Mouse (Mus musculus): ENCODE data around the gene Cd81.

The Cd81 gene

DNA sequence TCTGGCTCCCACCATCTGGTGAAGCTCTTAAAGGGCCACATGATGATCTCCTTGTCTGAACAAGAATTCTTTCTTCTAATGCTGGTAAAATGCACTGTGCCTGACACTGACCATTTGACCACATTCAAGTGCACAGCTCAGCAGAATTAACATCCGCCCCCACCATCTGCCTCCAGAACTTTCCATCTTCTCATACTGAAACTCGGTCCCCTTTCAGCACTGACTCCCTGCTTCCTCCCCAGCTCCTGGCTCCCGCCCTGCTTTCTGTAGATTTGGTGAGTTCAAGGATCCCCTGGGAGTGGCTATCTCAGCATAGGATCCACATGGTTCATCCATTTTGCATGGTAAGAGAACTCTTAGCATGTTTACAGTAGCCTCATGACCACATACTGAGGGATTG, 31.8 kb upstream of the Cd81 start:
- no peak for DNase-seq (ENCODE audit: low read depth)

DNA sequence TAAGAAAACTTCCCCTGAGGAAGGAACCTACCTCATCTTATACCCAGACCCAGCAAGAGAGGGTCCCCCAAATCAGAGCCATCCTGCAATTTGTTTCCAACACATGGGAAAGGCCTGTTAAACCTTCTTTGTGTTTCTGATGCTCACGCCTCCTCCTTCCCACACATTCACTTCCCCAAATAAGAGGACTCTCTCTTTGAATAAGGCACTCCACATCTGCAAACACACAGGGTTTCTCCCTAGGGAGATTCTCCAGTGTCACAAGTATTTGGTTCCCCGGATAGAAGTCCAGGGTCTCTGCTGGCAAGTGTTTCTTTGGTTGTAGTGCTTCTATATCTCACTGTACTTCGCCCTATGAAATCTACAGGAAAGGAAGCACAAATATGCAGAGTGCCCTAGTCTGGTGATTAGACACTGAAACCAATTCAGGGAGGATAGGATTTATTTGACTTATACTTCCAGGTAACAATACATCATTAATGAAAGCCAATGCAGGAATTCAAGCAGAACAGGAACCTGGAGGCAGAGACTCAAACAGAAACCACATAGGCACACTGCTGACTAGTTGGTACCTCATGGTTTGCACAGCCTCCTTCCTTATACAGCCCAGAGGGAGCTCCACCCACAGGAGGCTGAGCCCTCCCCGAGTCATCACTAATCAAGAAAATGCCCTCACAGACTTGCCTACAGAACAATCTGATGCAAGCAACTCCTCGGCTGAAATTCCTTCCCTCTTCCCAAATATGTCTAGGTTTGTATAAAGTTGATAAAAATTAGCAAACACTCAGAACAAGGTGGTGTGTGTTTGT, 31.0 kb upstream of the Cd81 start:
- no peak for DNase-seq (ENCODE audit: low read depth)

DNA sequence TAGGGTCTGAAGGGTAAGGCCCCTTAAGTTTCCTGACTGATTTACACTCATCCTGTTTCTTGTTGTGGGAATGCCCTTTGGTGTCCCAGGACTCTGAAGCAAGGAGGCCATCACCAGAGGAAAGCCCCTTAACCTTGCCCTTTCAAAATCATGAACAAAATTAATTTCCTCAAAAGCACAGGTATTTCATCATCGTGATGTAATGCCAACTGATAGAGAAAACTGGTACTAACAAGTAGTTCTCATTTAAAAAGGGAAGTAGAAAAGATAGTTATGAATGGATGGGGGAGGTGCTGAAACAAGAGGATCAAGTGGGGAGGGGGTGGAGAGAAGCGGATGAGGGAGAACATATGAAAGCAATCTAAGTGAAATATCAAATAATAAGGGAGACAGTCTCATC, 29.0 kb upstream of the Cd81 start:
- no peak for DNase-seq (ENCODE audit: low read depth)

DNA sequence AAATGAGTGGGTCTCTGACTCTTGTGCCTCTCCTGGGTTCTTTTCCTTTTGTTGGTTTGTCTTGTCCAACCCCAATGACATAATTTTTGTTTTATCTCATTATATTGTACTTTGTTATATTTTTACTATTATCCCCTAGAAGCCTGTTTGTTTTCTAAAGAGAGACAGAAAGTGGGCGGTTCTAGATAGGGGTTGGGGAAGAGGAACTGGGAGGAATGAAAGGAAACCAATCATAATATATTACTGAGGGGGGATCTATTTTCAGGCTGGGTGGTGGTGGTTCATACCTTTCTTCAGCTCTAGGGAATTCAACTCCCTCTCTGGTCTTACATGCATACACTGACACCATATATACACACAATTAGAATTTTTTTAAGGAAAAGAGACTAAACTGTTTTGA, 28.2 kb upstream of the Cd81 start:
- no peak for DNase-seq (ENCODE audit: low read depth)

DNA sequence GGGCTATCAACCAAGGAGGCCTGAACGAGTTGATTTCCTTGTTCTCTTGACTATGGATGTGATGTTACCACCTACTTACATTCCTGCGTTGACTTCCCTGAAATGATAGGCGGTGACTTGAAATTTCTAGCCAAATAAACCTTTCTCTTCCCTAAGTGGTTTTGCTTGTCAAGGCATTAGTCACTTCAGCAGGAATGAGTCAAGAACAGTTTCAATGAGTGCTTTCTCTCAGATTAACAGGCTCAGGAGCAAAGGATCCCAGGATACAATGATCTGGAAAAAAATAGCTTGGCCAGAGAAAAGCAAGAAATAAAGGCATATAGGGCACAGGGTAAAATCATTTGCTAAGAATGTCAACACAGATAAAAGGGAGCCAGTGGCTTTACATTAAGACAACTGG, 27.0 kb upstream of the Cd81 start:
- DNase-seq (ENCODE audit: low read depth): no peak

DNA sequence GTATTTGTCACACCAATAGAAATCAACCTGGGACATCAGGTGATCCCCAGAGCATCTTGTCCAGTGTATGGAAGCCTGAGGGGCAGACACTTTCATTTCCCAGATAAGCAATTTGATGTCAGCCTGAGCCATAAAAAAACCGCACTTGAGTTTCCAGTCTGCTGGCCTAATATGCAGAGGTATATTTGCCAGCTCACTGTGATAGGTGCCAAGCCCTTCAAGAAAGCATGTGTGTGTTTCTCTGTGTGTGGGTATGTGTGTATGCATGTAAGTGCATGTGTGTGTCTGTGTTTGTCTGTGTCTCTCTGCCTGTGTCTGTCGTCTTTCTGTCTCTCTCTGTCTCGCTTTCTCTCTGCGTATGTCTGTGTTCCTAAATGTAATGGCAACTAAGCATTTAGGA, 25.3 kb upstream of the Cd81 start:
- no peak for DNase-seq (ENCODE audit: low read depth)

DNA sequence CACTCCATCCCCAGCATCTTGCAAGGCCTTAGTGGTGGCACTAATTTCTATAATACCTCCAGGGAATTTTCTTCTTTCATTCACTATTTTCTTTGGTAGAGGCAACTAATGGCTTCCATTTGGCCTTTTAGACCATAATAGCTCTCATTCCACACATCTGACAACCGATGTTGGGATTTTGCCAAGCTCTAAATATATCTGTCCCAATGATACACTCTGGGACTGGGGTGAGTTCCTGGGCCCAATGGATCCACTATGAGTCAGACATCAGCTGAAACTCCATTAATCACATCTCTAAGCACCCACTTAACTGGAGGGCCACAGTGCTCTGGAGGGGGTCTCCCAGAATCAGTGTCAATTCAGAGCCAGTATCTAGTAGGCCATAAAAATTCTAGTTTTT, 20.7 kb upstream of the Cd81 start:
- DNase-seq (ENCODE audit: low read depth): no peak

DNA sequence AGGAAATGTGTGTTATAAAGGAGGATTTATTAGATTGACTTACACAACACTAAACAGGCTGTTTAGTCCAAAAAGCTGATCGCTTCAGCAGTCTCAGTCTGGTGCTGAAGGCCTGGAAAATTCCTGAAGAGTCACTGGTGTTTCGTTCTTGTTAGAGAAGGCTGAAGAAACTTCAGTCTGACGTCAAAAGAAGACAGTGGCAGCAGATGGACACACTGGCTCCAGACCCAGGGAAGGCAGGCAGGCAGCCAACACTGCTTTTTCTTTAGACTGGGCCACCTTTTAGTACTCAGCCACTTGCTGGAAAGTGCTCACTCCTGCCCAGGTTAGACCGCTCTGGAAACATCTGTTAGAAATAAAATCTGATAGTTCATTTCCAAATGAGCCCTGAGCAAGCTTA, 19.0 kb upstream of the Cd81 start:
- DNase-seq (ENCODE audit: low read depth): no peak

DNA sequence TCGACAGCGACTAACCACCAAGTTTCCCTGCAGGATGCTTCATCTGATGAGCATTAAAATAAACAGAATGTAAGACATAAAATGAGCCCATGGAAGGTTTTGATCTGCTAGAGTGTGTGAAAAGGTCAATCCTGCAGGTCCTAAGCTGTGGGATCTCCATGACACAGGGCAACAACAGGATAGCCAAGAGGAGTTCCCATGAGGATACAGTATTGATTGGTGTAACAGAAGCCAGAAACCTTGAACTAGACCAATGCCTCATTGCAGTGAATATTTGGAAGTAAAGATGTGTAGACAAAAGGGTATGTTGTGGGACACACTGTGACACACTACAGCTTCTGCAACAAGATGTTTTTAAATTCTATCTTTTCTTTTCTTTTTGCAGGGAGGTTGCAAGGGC, 18.4 kb upstream of the Cd81 start:
- DNase-seq (ENCODE audit: low read depth): no peak

DNA sequence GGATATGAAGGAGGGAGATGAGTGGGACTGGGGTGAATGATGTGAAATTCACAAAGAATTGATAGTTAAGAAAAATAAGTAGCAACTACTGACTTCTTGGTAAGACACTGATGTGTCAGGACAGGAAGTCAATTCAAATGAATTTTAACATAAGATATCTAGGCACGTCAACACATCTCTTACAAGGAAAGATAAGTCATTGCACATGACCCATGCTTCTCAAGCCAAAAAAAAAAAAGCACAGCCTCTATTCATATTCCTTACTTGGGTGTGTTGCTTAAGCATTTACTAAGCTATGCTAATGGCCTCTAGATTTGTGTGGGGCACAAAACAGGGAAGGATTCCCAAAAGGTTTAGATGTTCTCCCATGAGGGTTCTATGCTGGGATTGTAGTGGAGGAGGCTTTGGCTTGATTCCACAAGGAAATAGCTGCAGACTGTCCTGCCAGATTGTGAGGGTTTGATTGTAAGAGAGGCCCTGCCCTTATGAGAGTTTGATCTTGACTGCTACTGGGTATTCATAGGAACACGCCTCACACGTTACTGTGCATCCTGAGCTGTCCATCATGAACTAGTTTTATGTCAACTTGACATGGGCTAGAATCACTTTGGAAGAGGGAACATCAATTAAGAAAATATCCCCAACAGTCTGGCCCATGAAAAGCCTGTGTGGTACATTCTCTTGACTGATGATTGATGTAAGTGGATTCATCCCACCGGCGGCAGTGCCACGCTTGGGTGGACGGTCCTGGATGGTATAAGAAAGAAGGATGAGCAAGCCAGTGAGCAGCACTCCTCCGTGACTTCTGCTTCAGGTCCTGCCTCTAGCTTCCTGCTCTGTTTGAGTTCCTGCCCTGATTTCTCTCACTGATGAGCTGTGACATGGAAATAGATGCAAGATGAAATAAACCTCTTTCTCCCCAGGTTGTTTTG, 17.8 kb upstream of the Cd81 start:
- no peak for DNase-seq (ENCODE audit: low read depth)

DNA sequence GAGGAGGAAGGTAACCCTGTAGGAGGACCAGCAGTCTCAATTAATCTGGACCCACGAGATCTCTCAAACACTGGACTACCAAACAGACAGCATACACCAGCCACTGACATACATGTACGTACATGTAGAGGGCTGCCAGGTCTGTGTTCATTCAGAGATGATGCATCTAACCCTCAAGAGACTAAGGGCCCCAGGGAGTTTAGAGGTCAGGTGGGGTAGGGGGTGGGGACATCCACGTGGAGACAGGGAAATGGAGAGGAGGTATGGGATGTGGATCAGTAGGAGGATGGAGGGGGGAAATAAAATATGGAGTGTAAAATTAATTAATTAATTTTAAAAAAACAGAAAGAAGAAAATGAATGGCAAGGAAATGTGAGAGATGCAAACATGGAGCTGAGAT, 15.8 kb upstream of the Cd81 start:
- no peak for DNase-seq (ENCODE audit: low read depth)

DNA sequence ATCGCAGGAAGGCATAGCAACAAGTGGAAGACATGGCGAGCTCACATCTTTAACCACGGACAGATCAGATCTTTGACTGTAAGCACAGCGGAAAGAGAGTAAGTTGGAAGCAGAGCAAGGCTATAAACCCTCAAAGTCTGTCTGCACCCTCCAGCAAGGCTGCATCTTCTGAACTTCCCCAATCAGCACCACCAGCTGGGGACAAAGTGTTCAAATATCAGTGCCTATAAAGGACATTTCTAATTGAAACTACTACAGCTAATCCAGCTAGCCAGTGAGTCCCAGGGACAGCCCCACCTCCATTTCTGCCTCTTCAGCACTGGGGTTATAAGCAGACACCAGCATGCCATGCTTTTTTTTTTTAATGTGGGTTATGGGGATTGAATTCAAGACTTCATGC, 15.2 kb upstream of the Cd81 start:
- no peak for DNase-seq (ENCODE audit: low read depth)

DNA sequence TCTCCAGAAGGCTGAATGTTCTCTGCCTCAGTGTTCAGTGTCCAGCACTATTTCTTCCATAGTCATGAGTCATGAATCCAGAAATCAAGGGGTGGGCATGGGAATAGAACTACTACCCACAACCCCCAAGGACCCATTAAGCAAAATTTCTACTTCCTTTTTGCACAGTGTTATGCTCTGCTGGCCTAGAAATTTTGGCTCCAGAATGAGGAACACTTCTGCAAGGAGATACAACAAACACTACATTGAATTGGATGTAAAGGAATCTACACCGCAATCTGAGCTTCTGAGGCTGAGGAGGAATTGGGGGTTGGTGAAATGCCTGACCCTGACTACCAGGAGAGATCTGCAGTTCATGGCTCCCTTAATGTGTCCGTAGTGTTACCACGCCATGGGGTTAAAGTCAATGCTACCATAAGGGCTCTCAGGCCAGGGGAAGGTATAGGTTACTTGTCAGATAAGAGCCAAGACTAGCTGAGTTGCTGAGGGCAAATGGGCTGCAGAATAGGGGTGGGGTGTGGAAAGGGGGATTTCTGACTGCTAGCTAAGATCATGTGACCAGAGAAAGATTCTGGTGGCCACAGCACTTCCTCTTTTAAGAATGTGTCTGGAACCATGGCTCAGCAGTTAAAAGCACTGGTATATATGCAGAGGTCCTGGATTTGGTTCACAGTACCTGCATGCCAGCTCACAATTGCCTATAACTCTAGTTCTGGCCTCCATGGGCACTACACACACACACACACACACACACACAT, 14.2 kb upstream of the Cd81 start:
- DNase-seq (ENCODE audit: low read depth): no peak

DNA sequence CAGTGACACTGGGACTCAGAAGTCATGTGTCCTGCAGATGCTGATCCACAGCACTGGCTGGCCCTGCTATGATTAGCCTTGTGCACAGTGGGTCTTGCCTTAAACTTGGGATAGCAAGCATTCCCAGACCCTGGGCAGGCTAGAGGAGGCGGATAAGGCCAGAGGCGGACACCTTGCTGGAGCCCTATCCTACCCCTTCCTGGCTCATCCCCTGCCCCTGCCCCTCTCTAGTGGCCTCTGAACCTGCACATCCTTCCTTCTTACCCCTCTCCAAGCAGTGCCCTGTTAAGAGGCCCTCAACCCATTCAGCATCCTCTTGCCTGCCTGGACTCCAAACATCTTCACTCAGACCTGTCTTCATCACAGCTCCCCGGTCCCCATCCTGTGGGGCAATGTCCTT, 12.0 kb upstream of the Cd81 start:
- DNase-seq (ENCODE audit: low read depth): no peak

DNA sequence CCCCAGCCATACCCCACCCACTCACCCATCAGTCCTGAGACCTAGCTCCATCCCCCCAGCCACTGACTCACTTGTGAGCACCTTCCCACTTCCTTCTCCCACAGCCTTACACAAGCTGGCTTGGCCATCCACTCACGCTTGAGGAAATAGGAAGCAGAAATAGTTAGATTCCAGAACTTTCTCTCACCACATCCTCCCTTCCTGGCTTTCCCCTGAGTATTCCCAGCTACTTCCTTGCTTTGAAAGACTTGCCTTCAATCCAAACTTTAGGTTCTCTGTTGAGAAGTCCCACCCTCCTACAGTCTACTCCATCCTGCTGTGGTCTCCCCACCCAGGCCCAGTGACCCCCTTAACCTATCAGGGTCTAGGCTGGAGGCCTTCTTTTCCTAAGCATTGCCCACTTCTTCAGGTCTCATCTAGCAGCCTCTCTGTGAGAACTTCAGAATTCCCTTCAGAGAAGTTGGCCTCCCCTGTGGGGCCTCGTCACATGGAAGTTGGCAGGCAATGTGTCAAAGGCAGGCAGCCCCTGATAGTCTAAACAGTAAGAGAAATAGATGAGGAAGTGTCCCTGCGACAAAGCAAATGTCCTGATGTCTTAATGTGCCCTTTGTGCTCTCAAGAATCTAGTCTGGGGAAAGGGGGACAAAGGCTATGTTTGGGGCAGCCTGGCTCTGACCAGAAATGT, 11.3 kb upstream of the Cd81 start:
- DNase-seq (ENCODE audit: low read depth): no peak

DNA sequence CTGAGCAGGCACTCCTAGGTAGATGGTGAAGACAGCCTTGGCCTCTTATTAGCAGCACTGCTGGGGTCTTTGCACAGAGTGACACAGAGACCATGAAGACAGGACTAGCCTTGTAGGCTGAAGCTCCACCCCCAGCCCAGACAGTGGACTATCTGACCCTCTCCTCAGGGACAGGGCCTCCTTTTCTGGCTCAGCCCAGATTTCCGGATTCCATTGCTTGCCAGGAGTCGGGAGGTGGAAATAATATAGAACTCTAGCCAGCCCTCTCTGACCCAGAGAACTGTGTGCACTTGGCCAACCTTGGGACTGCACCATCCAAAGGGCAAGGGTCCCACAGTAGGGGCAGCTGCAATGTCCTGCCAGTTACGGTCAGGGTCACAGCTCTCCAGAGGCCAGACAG, 10.4 kb upstream of the Cd81 start:
- DNase-seq (ENCODE audit: low read depth): no peak

DNA sequence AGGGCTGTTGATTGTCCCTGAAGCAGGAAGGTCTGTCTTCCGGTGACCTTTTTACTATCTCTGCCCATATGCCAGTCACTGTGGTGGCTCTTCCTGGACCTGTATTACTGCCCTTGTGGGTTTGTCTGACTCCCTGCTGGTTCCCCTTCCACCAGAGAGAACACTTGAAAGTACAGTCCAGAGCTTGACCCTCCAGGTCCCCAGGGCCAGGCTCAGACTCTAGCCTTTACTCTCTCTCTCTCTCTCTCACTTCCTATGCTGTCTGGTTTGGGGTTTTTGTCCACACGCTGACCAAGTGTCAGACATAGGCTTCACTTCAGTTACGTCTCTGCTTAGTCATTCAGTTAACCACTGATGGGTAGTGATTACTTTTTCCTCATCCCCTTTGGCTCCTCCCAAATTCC, 9.6 kb upstream of the Cd81 start:
- no peak for DNase-seq (ENCODE audit: low read depth)

DNA sequence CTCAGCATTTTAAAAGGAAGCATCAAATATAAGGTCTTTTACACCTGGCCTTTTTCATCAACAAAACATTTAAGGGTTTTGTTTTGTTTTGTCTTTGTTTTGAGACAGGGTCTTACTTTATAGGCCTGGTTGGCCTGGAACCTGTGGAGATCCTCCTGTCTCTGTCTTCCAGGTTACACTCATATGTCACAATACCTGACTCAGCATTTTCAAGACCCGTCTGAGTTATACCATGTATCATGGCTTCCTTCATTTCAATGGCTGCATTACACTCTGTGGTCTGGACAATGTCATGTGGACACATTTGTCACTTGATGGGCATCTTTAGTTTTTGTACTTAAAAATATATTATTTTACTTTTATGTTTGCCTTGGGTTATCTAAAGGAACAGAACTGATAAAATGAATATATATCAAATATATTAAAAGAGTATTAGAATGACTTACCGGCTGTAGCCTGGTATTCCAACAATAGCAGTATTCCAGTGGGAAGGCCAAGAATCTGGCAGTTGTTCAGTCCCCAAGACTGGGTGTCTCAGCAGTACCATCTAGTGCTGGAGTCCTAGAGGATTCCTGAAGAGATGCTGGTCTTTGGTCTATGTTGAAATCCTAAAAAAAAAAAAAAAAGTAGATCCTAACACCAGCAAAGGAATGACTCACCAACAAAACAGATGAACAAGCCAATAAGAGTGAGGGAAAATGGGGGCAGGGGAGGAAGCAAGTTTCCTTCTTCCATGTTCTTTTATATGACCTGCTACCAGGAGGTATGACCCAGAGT, 8.3 kb upstream of the Cd81 start:
- DNase-seq (ENCODE audit: low read depth): no peak

DNA sequence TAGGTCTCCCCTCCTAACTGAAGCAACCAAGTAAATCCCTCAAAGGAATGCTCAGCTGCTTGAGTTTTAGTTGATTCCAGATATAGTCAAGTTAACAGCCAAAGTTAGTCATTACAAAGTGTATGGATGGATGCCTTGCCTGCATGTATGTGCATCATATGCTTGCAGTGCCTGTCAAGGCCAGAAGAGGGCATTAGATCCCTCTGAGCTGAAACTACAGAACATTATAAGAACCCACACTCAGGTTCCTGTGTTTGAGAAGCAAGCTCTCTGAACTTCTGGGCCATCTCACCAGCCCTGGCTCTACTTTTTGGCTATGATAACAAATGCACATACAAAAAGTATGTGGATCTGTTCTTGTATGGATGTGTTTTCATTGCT, 7.7 kb upstream of the Cd81 start:
- DNase-seq (ENCODE audit: low read depth): no peak

DNA sequence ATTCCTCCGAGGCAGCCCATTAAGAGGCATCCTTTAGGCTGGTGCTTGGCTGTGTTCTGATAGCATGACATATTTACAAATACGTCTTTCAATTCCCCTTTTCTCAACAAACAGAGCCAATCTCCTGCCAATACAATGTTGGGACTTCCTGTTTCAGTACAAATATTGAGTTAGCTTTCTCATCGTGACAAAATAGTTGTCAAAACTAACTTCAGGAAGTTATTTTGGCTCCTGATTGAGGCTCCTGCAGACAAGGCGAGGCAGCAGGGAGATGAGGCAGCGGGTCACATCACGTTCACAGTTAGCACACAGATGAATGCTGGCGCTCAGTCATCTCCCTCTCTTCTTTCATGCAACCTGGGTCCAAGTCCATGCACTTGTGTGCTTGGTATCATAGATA, 6.2 kb upstream of the Cd81 start:
- DNase-seq (ENCODE audit: low read depth): no peak

DNA sequence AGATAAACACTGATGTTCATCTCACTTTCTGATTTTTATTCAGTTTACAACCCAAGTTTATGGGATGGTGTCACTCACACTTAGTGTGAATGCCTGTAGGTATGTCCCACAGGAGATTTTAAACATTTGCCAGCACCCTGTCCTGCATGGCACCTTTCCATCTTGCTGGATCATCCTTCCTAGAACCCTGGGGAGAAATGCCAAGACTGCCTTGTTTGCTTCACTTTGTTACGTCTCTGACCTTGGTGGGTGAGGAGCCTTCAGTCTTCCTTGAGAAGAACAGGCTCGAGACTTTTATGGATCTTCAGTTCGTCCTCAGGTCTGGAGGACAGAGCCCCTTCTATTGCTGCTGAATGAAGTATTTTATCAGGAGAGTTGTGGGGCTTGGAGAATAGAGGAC, 3.2 kb upstream of the Cd81 start:
- no peak for DNase-seq (ENCODE audit: low read depth)

All from c-Kit-positive CD71-negative TER-119-negative erythroid progenitor cells, embryonic 14.5 days (primary cell).